Mouse (Mus musculus): ENCODE measurements around the gene Gch1. TPM values are rescaled to one million over a fixed set of nuclear protein-coding genes. Genes with fewer than 3 reads are reported as not detected.

The Gch1 gene
- polyA plus RNA-seq, 1 experiment: 9.9 TPM

- WGBS: 12% methylated on average over 8 of the region's 8 CpGs
- peak overlapping the region; percentile 83 for H3K4me3 ChIP-seq (replicated peaks; ENCODE audit: extremely low read depth, low read depth, low read length)
- no peak for TF ChIP-seq CTCF (IDR thresholded peaks at IDR 0.05; ENCODE audit: insufficient read depth, low read length)
- no peak for DNase-seq
- peaks cover 4% of the 10 kb centered on the region; the same call in 1 of the 2 replicates for H3K4me1 ChIP-seq (ENCODE audit: control insufficient read depth, insufficient read depth, low read length)
Measured at GRCm38 (mm10) chr14:47189635-47189955, 382 bp upstream of the Gch1 start.

GRCm38 (mm10) chr14:47188475-47188847, 752 bp downstream of the Gch1 start:
- TF ChIP-seq CTCF (IDR thresholded peaks at IDR 0.05; ENCODE audit: insufficient read depth, low read length): no peak
- no peak for TF ChIP-seq POLR2A (IDR thresholded peaks at IDR 0.05; ENCODE audit: borderline replicate concordance, extremely low read depth, low read depth, low read length)
- Histone ChIP-seq H3K4me3 (replicated peaks; ENCODE audit: extremely low read depth, low read depth, low read length) (peak overlapping the region; percentile 83), H3K4me1 (ENCODE audit: control insufficient read depth, insufficient read depth, low read length) (peaks cover 4% of the 10 kb centered on the region; the same call in 1 of the 2 replicates)
- DNase-seq: no peak
- under 1% methylated on average over 16 of the region's 16 CpGs for WGBS

- 25% methylated on average over 12 of the region's 12 CpGs for WGBS
Measured at GRCm38 (mm10) chr14:47187666-47188360, 1.4 kb downstream of the Gch1 start.

GRCm38 (mm10) chr14:47187261-47187660, 2.0 kb downstream of the Gch1 start:
- TF ChIP-seq CTCF (IDR thresholded peaks at IDR 0.05; ENCODE audit: insufficient read depth, low read length) (no peak), POLR2A (IDR thresholded peaks at IDR 0.05; ENCODE audit: borderline replicate concordance, extremely low read depth, low read depth, low read length) (no peak)
- Histone ChIP-seq H3K4me3 (replicated peaks; ENCODE audit: extremely low read depth, low read depth, low read length) (peak overlapping the region; percentile 9), H3K4me1 (ENCODE audit: control insufficient read depth, insufficient read depth, low read length) (peaks cover 4% of the 10 kb centered on the region; the same call in 1 of the 2 replicates)
- 52% methylated on average over 1 of the region's 1 CpGs for WGBS
- no peak for DNase-seq

More at GRCm38 (mm10) chr14:47187666-47188360, 1.4 kb downstream of the Gch1 start:
- TF ChIP-seq CTCF (IDR thresholded peaks at IDR 0.05; ENCODE audit: insufficient read depth, low read length) (no peak), POLR2A (IDR thresholded peaks at IDR 0.05; ENCODE audit: borderline replicate concordance, extremely low read depth, low read depth, low read length) (no peak)
- peak overlapping the region; percentile 83 for H3K4me3 ChIP-seq (replicated peaks; ENCODE audit: extremely low read depth, low read depth, low read length)
- peak; percentile 25 for DNase-seq
- H3K4me1 ChIP-seq (ENCODE audit: control insufficient read depth, insufficient read depth, low read length): peaks cover 4% of the 10 kb centered on the region; the same call in 1 of the 2 replicates

- no peak for TF ChIP-seq CTCF (IDR thresholded peaks at IDR 0.05; ENCODE audit: insufficient read depth, low read length)
- TF ChIP-seq POLR2A (IDR thresholded peaks at IDR 0.05; ENCODE audit: borderline replicate concordance, extremely low read depth, low read depth, low read length): no peak
- peaks cover 7% of the 10 kb centered on the region for H3K4me1 ChIP-seq (ENCODE audit: control insufficient read depth, insufficient read depth, low read length)
- DNase-seq: no peak
- 51% methylated on average over 2 of the region's 2 CpGs for WGBS
- H3K4me3 ChIP-seq (replicated peaks; ENCODE audit: extremely low read depth, low read depth, low read length): no peak overlapping the region
Measured at GRCm38 (mm10) chr14:47186561-47186960, 2.7 kb downstream of the Gch1 start.

- 53% methylated on average over 11 of the region's 11 CpGs for WGBS
- peak; percentile 55 for DNase-seq
- TF ChIP-seq POLR2A (IDR thresholded peaks at IDR 0.05; ENCODE audit: borderline replicate concordance, extremely low read depth, low read depth, low read length) (no peak), CTCF (IDR thresholded peaks at IDR 0.05; ENCODE audit: insufficient read depth, low read length) (no peak)
- Histone ChIP-seq H3K4me1 (ENCODE audit: control insufficient read depth, insufficient read depth, low read length) (peaks cover 9% of the 10 kb centered on the region), H3K4me3 (replicated peaks; ENCODE audit: extremely low read depth, low read depth, low read length) (no peak overlapping the region)
Measured at GRCm38 (mm10) chr14:47181497-47182290, 7.5 kb downstream of the Gch1 start.

- peaks cover 9% of the 10 kb centered on the region for H3K4me1 ChIP-seq (ENCODE audit: control insufficient read depth, insufficient read depth, low read length)
- WGBS: 92% methylated on average over 5 of the region's 5 CpGs
- H3K4me3 ChIP-seq (replicated peaks; ENCODE audit: extremely low read depth, low read depth, low read length): no peak overlapping the region
- TF ChIP-seq CTCF (IDR thresholded peaks at IDR 0.05; ENCODE audit: insufficient read depth, low read length) (no peak), POLR2A (IDR thresholded peaks at IDR 0.05; ENCODE audit: borderline replicate concordance, extremely low read depth, low read depth, low read length) (no peak)
- DNase-seq: no peak
Measured at GRCm38 (mm10) chr14:47178851-47179250, 10.4 kb downstream of the Gch1 start.

GRCm38 (mm10) chr14:47177846-47178414, 11.3 kb downstream of the Gch1 start:
- TF ChIP-seq CTCF (IDR thresholded peaks at IDR 0.05; ENCODE audit: insufficient read depth, low read length): no peak
- TF ChIP-seq POLR2A (IDR thresholded peaks at IDR 0.05; ENCODE audit: borderline replicate concordance, extremely low read depth, low read depth, low read length): no peak
- peak; percentile 43 for DNase-seq
- 12% methylated on average over 13 of the region's 13 CpGs for WGBS
- H3K4me3 ChIP-seq (replicated peaks; ENCODE audit: extremely low read depth, low read depth, low read length): peak overlapping the region; percentile 1
- H3K4me1 ChIP-seq (ENCODE audit: control insufficient read depth, insufficient read depth, low read length): peaks cover 9% of the 10 kb centered on the region

- no peak for TF ChIP-seq POLR2A (IDR thresholded peaks at IDR 0.05; ENCODE audit: borderline replicate concordance, extremely low read depth, low read depth, low read length)
- TF ChIP-seq CTCF (IDR thresholded peaks at IDR 0.05; ENCODE audit: insufficient read depth, low read length): no peak
- 97% methylated on average over 5 of the region's 5 CpGs for WGBS
- peaks cover 5% of the 10 kb centered on the region; the same call in 1 of the 2 replicates for H3K4me1 ChIP-seq (ENCODE audit: control insufficient read depth, insufficient read depth, low read length)
- H3K4me3 ChIP-seq (replicated peaks; ENCODE audit: extremely low read depth, low read depth, low read length): no peak overlapping the region
- no peak for DNase-seq
Measured at GRCm38 (mm10) chr14:47176226-47176625, 13.0 kb downstream of the Gch1 start.
